Mouse (Mus musculus): ENCODE results near the gene Gpd1l. TPM values are rescaled to one million over a fixed set of nuclear protein-coding genes. Genes with fewer than 3 reads are reported as not detected.

Gpd1l gene
- polyA plus RNA-seq, 1 experiment from 2014 or later = 69.0 TPM

DNA sequence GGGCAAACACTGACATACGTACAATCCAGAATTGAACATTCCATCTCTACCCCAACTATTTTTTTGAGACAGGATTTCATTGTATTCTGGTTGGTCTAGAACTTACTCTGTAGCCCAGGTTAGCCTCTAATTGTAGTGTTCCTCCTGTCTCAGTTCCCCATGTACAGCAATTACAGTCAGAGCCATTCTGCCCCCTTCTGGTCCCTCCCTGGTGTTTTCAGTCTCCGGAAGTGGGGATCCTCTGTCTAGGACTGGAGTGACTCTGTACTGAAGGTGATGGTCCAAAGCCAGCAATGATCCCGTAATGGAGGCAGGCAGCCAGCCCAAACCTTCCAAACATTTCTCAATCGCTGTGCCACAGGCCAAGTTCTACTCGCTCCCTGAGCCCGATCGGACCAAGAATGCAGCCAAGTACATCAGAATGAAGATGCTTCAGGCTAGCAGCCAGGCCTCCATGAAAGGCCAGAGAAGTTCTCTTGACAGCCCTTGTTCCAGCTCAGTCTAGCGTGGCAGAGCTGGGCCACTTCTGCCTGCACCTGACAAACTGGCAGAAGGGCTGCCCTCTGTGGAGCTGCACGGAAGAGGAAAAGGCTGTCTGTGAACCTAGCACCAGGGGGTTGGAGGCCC, 3.2 kb downstream of the Gpd1l start:
- ChIA-PET CTCF (interaction anchor here (0.7 kb wide), 2 partner anchors 18 to 21 kb away, joined by 3 to 4 read pairs; no protein-coding TSS in a partner anchor), POLR2A (interaction anchor here (0.6 kb wide), 1 partner anchor 86 kb away, joined by 3 read pairs; no protein-coding TSS in a partner anchor)
- H3K27me3 ChIP-seq = no peaks in the 10 kb centered on the region
- DNase-seq (ENCODE audit: low read depth, low spot score) (peak; percentile 85), ATAC-seq (peak; percentile 56)
- TF ChIP-seq CTCF (IDR thresholded peaks at IDR 0.05) = no peak
- in situ Hi-C loops (cut with MboI; ENCODE audit: low pct_unique_long_range_greater_than_20kb) = no loop called here

DNA sequence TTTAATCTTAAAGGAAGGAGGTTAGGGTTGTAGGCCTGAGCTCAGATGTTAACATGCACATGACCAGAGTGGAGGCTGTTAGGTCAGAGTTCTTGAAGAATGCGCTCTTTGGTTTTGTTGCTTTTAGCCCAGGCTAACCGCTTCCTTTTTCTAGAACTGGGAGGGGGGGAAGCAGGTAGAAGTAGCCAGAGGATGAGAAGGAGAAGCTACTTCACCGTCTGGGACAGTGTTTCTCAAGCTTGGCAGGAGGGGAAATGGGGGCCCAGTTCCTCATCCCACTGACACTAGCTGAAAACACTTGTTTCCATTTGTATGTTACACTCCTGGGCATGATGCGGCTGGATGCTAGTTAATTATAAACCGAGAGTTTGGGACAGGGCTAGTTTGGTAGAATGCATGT, 8.2 kb downstream of the Gpd1l start:
- CTCF ChIA-PET = interaction anchor here (1.2 to 2.7 kb wide), 2 partner anchors 12 to 35 kb away, joined by 3 to 11 read pairs; no protein-coding TSS in a partner anchor
- POLR2A ChIA-PET = interaction anchor here (1.2 kb wide), 1 partner anchor 12 kb away, joined by 3 read pairs; no protein-coding TSS in a partner anchor

DNA sequence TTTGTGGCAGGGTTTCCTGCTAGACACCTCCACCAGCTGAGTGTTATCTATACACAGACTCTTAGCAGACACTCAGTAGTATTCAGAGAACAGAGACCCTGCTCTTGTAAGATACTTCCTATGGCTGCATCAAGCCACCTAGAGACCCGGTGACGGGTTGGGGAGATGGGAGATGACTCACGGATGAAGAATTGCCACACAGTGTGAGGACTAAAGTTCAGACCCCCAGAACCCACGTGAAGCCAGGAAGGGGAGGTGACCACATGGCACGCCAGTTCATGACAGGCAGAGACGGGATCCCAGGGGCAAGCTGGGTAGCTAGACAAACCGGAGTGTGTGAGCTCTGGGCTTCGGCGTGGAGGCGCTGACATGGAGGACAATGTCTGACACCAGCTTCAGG, 8.7 kb downstream of the Gpd1l start:
- in situ Hi-C loops (cut with MboI; ENCODE audit: low pct_unique_long_range_greater_than_20kb) = no loop called here

More for the DNA sequence above, 8.2 kb downstream of the Gpd1l start:
- DNase-seq (ENCODE audit: low read depth, low spot score) (no peak), ATAC-seq (no peak)
- no peaks in the 10 kb centered on the region for H3K27me3 ChIP-seq
- TF ChIP-seq CTCF (IDR thresholded peaks at IDR 0.05) = no peak
- in situ Hi-C loops (cut with MboI; ENCODE audit: low pct_unique_long_range_greater_than_20kb) = no loop called here

DNA sequence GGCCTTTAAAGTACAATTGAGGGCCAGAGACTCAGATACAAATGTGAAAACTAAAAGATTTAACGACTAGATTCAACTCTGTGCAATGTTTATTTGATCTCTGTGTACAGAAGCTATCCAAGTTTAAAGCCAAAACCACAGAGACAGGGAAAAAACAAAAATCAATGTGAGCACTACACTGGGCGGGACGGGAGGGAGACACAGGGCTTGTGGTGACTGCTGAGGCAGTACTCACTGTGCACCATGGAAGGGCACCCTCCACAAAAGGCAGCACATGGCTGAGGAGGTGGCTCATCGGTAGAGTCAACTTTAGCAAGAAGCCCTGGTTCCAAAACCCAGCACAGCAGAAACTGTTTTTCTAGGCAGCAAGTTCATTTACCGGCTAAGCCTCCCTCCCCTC, 9.3 kb downstream of the Gpd1l start:
- DNase-seq (ENCODE audit: low read depth, low spot score) (peak; percentile 19), ATAC-seq (peak; percentile 54)
- H3K27me3 ChIP-seq = no peaks in the 10 kb centered on the region
- POLR2A ChIA-PET = no interaction called here
- CTCF ChIA-PET = no interaction called here
- no peak for TF ChIP-seq CTCF (IDR thresholded peaks at IDR 0.05)
- in situ Hi-C loops (cut with MboI; ENCODE audit: low pct_unique_long_range_greater_than_20kb) = no loop called here

More for the DNA sequence above, 8.7 kb downstream of the Gpd1l start:
- DNase-seq (ENCODE audit: low read depth, low spot score) (peak; percentile 15), ATAC-seq (peak; percentile 81)
- POLR2A ChIA-PET = interaction anchor here (1.2 kb wide), 1 partner anchor 11 kb away, joined by 3 read pairs; no protein-coding TSS in a partner anchor
- no peak for TF ChIP-seq CTCF (IDR thresholded peaks at IDR 0.05)
- no peaks in the 10 kb centered on the region for H3K27me3 ChIP-seq
- CTCF ChIA-PET = interaction anchor here (2.7 kb wide), 1 partner anchor 12 kb away, joined by 11 read pairs; no protein-coding TSS in a partner anchor

DNA sequence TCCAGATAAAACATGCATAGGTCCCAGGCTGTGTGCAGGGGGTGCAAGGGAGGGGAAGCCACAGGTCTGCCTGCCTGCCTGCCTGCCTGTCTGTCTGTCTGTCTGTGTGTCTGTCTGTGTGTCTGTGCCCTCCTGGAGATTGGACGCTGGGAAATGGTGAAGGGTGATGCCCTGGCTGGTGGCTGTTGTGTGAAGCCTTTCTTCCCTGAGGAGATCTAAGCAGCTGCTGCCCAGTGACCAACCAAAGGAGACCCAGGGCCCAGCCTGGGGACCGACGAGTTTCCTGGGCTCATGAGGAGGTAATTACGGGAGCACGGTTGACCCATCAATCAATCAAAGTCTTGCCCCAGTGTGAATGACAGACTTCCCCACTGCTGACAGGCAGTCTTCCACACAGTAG, 11.6 kb downstream of the Gpd1l start:
- TF ChIP-seq CTCF (IDR thresholded peaks at IDR 0.05) = no peak
- no peak for DNase-seq (ENCODE audit: low read depth, low spot score)
- ChIA-PET CTCF (interaction anchor here (0.9 kb wide), 1 partner anchor 9 kb away, joined by 3 read pairs; no protein-coding TSS in a partner anchor), POLR2A (no interaction called here)
- H3K27me3 ChIP-seq = no peaks in the 10 kb centered on the region
- in situ Hi-C loops (cut with MboI; ENCODE audit: low pct_unique_long_range_greater_than_20kb) = no loop called here
- ATAC-seq = no peak

DNA sequence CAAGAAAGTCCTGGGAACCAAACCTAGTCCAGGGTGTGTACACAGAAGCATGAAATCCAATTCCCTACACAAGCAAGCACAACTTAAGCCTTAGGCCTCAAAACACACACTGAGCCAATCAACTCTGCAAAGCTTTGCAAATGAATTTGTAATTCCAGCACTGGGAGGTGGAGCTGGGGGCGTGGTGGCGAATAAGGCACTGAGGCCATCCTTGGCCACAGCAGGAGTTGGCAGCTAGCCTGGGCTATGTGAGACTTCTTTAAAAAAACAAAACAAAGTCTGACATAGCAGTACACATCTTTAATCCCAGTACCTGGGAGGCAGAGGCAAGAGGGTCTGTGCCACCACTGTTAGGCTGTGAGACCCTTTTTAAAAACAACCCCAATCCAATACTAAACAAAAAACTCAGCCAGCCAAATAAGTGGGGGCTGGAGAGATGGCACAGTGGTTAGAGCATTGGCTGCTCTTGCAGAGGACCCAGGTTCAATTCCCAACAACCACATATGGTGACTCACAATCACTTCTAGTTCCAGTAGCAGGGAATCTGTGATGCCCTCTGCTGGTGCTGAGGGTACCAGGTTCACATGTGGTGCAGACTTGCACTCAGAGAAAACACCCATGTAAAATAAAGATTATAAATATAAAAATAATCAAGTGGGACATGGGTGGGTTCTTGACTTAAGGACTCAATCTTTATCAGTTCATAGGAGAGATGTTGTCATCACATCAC, 12.3 kb downstream of the Gpd1l start:
- TF ChIP-seq CTCF (IDR thresholded peaks at IDR 0.05) = no peak
- ChIA-PET POLR2A (no interaction called here), CTCF (interaction anchor here (0.9 kb wide), 1 partner anchor 8 kb away, joined by 3 read pairs; no protein-coding TSS in a partner anchor)
- no peaks in the 10 kb centered on the region for H3K27me3 ChIP-seq
- ATAC-seq (no peak), DNase-seq (ENCODE audit: low read depth, low spot score) (no peak)
- in situ Hi-C loops (cut with MboI; ENCODE audit: low pct_unique_long_range_greater_than_20kb) = no loop called here

DNA sequence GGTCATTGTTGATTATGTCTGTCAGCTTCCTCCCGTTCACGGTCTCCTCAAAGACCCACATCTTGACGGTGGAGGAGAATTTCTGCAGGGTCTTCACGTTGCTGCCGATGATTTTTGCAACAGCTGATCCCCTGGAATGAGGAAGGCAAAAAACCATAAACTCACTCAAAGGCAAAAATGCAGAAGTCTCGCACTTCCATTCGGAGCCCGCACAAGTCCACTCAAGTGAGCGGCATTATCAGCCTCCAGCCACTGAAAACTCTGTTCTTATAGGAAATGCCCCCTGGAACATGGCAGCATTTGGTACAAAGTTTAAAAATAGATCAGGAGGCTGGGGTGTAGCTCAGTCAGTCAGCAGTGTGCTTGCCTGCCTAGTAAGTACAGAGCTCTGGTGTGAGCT, 13.2 kb downstream of the Gpd1l start:
- H3K27me3 ChIP-seq = no peaks in the 10 kb centered on the region
- POLR2A ChIA-PET = no interaction called here

DNA sequence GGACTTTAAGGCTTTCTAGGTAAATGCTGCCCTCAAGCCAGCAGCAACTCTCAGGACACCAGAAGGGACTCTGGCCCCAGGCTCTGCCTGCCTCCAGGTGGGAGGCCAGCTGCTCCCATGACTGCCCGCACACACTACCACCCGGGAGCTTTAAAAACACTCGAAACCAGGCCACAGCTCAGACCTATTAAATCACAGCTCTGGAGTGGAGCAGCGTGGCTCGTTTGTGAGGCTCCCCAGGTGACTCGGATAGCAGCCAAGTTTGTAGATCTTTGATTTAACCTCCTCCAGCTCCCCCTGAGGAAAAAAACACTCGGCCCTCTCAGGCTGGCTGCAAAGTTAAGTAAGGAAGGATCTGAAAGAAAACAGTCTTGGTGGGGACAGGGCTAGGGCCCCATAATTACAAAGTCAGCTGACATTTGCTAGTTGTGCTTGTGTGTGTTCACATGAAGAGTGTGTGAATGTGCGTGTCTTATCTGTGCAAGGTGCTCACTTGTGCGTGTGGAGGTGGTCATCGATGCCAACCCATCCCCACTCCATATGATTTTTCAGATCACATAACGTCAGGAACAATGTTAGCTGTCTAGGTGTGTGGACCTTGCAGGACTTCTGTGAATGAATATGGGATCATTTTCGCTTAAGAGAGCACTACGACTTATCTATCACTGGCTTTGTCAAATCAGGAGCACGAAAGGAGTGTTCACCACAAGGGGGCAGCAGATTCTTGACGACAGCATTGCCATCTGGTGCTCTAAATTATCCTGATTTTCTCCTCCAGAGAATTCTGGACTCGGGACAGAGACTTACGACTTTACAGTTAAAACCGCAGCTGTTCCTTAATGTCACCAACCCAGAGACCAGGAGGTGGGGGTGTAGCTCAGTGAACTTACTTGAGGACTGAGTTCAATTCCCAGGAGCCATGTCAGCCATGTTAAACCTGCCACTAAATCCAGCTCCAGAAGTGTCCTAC, 20.8 kb downstream of the Gpd1l start:
- peak; percentile 81 for TF ChIP-seq CTCF (IDR thresholded peaks at IDR 0.05)
- in situ Hi-C loops (cut with MboI; ENCODE audit: low pct_unique_long_range_greater_than_20kb) = loop anchor here (5.0 kb wide), 1 partner anchor 44 kb away; no protein-coding TSS in a partner anchor
- POLR2A ChIA-PET = interaction anchor here (1.0 to 1.5 kb wide), 3 partner anchors 12 to 44 kb away, joined by 3 to 4 read pairs (median 3); no protein-coding TSS in a partner anchor
- DNase-seq (ENCODE audit: low read depth, low spot score) (peak; percentile 17), ATAC-seq (no peak)
- H3K27me3 ChIP-seq = no peaks in the 10 kb centered on the region
- CTCF ChIA-PET = interaction anchor here (0.8 to 2.6 kb wide), 9 partner anchors 9 to 49 kb away, joined by 3 to 13 read pairs (median 7); no protein-coding TSS in a partner anchor

More for the DNA sequence above, 13.2 kb downstream of the Gpd1l start:
- no peak for DNase-seq (ENCODE audit: low read depth, low spot score)
- CTCF ChIA-PET = no interaction called here
- no peak for ATAC-seq
- in situ Hi-C loops (cut with MboI; ENCODE audit: low pct_unique_long_range_greater_than_20kb) = no loop called here
- no peak for TF ChIP-seq CTCF (IDR thresholded peaks at IDR 0.05)

DNA sequence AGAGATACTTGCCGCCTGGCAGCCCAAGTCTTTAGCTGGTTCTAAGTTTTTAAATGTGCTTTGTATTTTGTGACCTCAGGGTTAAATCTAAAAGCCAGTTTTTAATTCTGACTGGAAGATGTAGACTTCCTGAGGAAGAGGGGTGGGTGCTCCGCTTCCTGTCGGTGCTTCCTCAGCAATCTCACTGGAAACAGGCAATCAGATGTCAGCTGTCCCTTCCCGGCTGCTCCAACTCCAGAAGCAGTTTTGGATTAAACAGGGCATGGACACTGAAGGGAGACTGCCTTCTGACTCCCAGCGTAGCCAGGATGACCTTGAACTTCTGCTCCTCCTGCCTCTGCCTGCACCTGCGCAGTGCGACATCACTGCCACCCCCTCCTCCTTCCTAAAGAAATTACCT, 26.3 kb downstream of the Gpd1l start:
- TF ChIP-seq CTCF (IDR thresholded peaks at IDR 0.05) = no peak
- in situ Hi-C loops (cut with MboI; ENCODE audit: low pct_unique_long_range_greater_than_20kb) = no loop called here
- H3K27me3 ChIP-seq = no peaks in the 10 kb centered on the region
- ChIA-PET POLR2A (interaction anchor here (0.6 kb wide), 1 partner anchor 140 kb away, joined by 3 read pairs; no protein-coding TSS in a partner anchor), CTCF (no interaction called here)
- no peak for ATAC-seq
- DNase-seq (ENCODE audit: low read depth, low spot score) = no peak

DNA sequence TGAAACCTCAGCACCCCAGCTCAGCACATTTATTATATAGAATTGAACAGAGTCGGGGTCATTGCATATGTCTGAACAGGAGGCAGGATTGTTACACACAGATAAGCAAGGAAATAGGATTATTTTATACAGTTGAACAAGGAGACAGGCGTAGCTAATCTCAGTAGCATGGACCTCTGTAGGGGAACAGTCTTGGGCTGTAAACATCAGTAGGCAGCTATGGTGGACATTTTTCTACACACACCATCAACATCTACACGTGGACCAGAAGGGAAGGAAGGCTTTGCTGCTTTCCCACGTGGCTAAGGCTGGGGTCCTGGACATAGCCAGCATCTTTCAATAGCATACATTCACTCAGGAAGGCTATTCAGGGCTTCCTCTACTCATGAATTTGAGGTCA, 37.9 kb downstream of the Gpd1l start:
- ChIA-PET POLR2A (no interaction called here), CTCF (interaction anchor here (0.9 kb wide), 1 partner anchor 10 kb away, joined by 3 read pairs; no protein-coding TSS in a partner anchor)
- H3K27me3 ChIP-seq = no peaks in the 10 kb centered on the region
- DNase-seq (ENCODE audit: low read depth, low spot score) (no peak), ATAC-seq (no peak)
- no peak for TF ChIP-seq CTCF (IDR thresholded peaks at IDR 0.05)
- in situ Hi-C loops (cut with MboI; ENCODE audit: low pct_unique_long_range_greater_than_20kb) = no loop called here
